In the genomic region with DNA sequence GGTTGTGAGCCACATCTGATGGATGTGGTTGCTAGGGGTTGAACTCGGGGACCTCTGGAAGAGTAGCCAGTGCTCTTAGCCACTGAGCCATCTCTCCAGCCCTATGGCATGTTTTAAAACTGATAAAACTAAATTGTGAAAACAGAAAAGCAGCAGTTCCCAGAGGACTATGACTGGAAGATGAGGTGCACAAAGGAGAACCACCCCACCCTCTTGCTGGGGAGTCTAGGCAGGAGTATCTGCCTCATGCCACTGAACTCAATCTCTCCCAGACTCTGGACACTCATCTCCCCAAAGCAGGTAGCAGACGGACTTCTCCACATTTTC, we compare ENCODE assay signal across 11 mouse cellular contexts. TPM values are rescaled to one million over a fixed set of nuclear protein-coding genes. Genes with fewer than 3 reads are reported as not detected.
DNase-seq lines count a peak whose midpoint lies in the region; ATAC-seq and TF ChIP-seq lines count a peak whose summit lies in the region.
"Had no signal": no experiment of that assay in that cellular context is flagged by ENCODE, and none has a peak within 500 bp of the region (broad histone marks: within the 10 kb centered on the region; RNA-seq: fewer than 3 reads in every experiment).

No protein-coding gene starts in this region.

- peak overlapping the region; percentile 68 for H3K9ac ChIP-seq in heart, embryonic 11.5 days (ENCODE audit: low read depth, low read length)
- H3K9ac ChIP-seq in limb, embryonic 11.5 days (ENCODE audit: low read length), result no peak overlapping the region
- no peak overlapping the region for H3K9ac ChIP-seq in stomach, postnatal 0 days (ENCODE audit: low read length)

- H3K27me3 ChIP-seq in heart, embryonic 11.5 days (ENCODE audit: control insufficient read depth, insufficient read depth, low read length), result no peaks in the 10 kb centered on the region
- no peaks in the 10 kb centered on the region for H3K27me3 ChIP-seq in thymus, adult 2 months (ENCODE audit: control insufficient read depth, insufficient read depth, low read length)
- no peaks in the 10 kb centered on the region for H3K27me3 ChIP-seq in limb, embryonic 11.5 days (ENCODE audit: control insufficient read depth, insufficient read depth, low read length)
- no peaks in the 10 kb centered on the region for H3K27me3 ChIP-seq in stomach, postnatal 0 days (ENCODE audit: control insufficient read depth, insufficient read depth, low read length)
- H3K27me3 ChIP-seq: Patski had no signal

- intact Hi-C loops in heart, postnatal 25 days (cut with DNase I), result loop anchor here (2.0 kb wide), 1 partner anchor 15 kb away; a partner anchor contains a TSS

- peak overlapping the region; percentile 83 for H3K4me2 ChIP-seq in heart, embryonic 11.5 days
- H3K4me2 ChIP-seq in limb, embryonic 11.5 days (ENCODE audit: low read depth, severe bottlenecking), result peak overlapping the region; percentile 66; the same call in 1 of the 2 replicates
- H3K4me2 ChIP-seq in stomach, postnatal 0 days (replicated peaks; ENCODE audit: low read depth), result peak overlapping the region; percentile 77

- no peaks in the 10 kb centered on the region for H3K9me3 ChIP-seq in heart, embryonic 11.5 days (replicated peaks; ENCODE audit: control insufficient read depth, low read length)
- no peaks in the 10 kb centered on the region for H3K9me3 ChIP-seq in limb, embryonic 11.5 days (ENCODE audit: control insufficient read depth, low read length)
- no peaks in the 10 kb centered on the region for H3K9me3 ChIP-seq in stomach, postnatal 0 days (ENCODE audit: control insufficient read depth, low read length)

- peaks cover 19% of the 10 kb centered on the region for H3K4me1 ChIP-seq in heart, embryonic 11.5 days (ENCODE audit: control insufficient read depth, insufficient read depth, low read length)
- H3K4me1 ChIP-seq in thymus, adult 2 months (replicated peaks; ENCODE audit: control insufficient read depth, insufficient read depth, low read length), result peaks cover 14% of the 10 kb centered on the region
- 0 out of 2 replicates have a peak, but pooled peaks cover 2% of the 10 kb centered on the region for H3K4me1 ChIP-seq in limb, embryonic 11.5 days (ENCODE audit: control insufficient read depth, insufficient read depth, low read length)
- no peaks in the 10 kb centered on the region for H3K4me1 ChIP-seq in stomach, postnatal 0 days (replicated peaks; ENCODE audit: control insufficient read depth, insufficient read depth)

- peaks cover 17% of the 10 kb centered on the region for H3K36me3 ChIP-seq in heart, embryonic 11.5 days (ENCODE audit: control insufficient read depth, insufficient read depth, low read length)
- no peaks in the 10 kb centered on the region for H3K36me3 ChIP-seq in thymus, adult 2 months (ENCODE audit: control insufficient read depth, insufficient read depth, low read length)
- H3K36me3 ChIP-seq in limb, embryonic 11.5 days (ENCODE audit: control insufficient read depth, insufficient read depth, low read length), result peaks cover 13% of the 10 kb centered on the region
- H3K36me3 ChIP-seq in stomach, postnatal 0 days (ENCODE audit: control insufficient read depth, insufficient read depth, low read length), result peaks cover 14% of the 10 kb centered on the region

- H3K4me3 ChIP-seq in heart, embryonic 11.5 days (ENCODE audit: low read depth, low read length), result peak overlapping the region; percentile 65
- H3K4me3 ChIP-seq in thymus, adult 2 months (ENCODE audit: control insufficient read depth, insufficient read depth, low read length), result no peak overlapping the region
- H3K4me3 ChIP-seq in limb, embryonic 11.5 days (ENCODE audit: low read depth, low read length), result no peak overlapping the region
- no peak overlapping the region for H3K4me3 ChIP-seq in stomach, postnatal 0 days (ENCODE audit: low read depth, low read length)

- no peak for TF ChIP-seq POLR2A in thymus, adult 2 months (IDR thresholded peaks at IDR 0.05; ENCODE audit: control insufficient read depth, extremely low read depth, insufficient read depth, low read length, poor library complexity)

- ATAC-seq in heart, embryonic 11.5 days (replicated peaks; ENCODE audit: insufficient number of reproducible peaks, low FRiP score, low TSS enrichment), result no peak
- no peak for ATAC-seq in limb, embryonic 11.5 days (ENCODE audit: insufficient number of reproducible peaks, low FRiP score, low TSS enrichment, low read depth)
- ATAC-seq in stomach, postnatal 0 days (ENCODE audit: low FRiP score, low TSS enrichment), result no peak; the same call in 1 of the 2 replicates
- ATAC-seq in granulocyte monocyte progenitor cell, adult 5-6 weeks (replicated peaks; ENCODE audit: poor library complexity, severe bottlenecking), result no peak

- no peak for TF ChIP-seq CTCF in thymus, adult 2 months (IDR thresholded peaks at IDR 0.05; ENCODE audit: borderline replicate concordance, control insufficient read depth, extremely low read depth, insufficient read depth, low read length, poor library complexity)
- no peak for TF ChIP-seq CTCF in stomach, postnatal 0 days (IDR thresholded peaks at IDR 0.05; ENCODE audit: low read depth)

- H3K27ac ChIP-seq in heart, embryonic 11.5 days (ENCODE audit: low read depth, low read length), result peak overlapping the region; percentile 92
- H3K27ac ChIP-seq in thymus, adult 2 months (ENCODE audit: control insufficient read depth, insufficient read depth, low read length), result peak overlapping the region; percentile 11; the same call in 1 of the 2 replicates
- H3K27ac ChIP-seq in limb, embryonic 11.5 days (replicated peaks; ENCODE audit: low read depth, low read length), result 0 out of 2 replicates have a peak overlapping the region, but pooled peaks have one; percentile 61
- peak overlapping the region; percentile 94 for H3K27ac ChIP-seq in stomach, postnatal 0 days (replicated peaks)

- no peak for DNase-seq in heart, postnatal 25 days (ENCODE audit: low spot score)
- no peak for DNase-seq in thymus, adult 2 months
- DNase-seq in thymus, postnatal 10 days (ENCODE audit: low spot score in 2 of 2), result no peak
- peak; percentile 34 for DNase-seq in limb, embryonic 11.5 days (ENCODE audit: low spot score)
- DNase-seq in stomach, postnatal 0 days (ENCODE audit: low spot score), result no peak
- DNase-seq in testis, postnatal 10 days (ENCODE audit: low spot score), result no peak

- no peak for TF ChIP-seq EP300 in stomach, postnatal 0 days (optimal IDR thresholded peaks at IDR 0.05)

- WGBS in heart, embryonic 11.5 days (ENCODE audit: insufficient replicate concordance), result 29% methylated on average over 2 of the region's 2 CpGs
- 50% methylated on average over 2 of the region's 2 CpGs for WGBS in thymus, adult 2 months
- WGBS in limb, embryonic 11.5 days, result 39% methylated on average over 2 of the region's 2 CpGs
- 27% methylated on average over 2 of the region's 2 CpGs for WGBS in stomach, postnatal 0 days

RNA-seq across cellular contexts. Expression of a gene that starts 0.9 kb away (rescaled TPM):
- 10.4 and 11.4 TPM in 2 replicates for polyA plus RNA-seq in heart, embryonic 11.5 days (2014; fragmentation: Nextera tagmentation; extraction: Ambion mirVana)
- total RNA-seq in heart, postnatal 25 days (2021), result 1 to 10 TPM; 7.6 to 9.8 TPM
- polyA plus RNA-seq in thymus, adult 2 months (2012; rRNA removed), result 21.6 and 23.1 TPM in 2 replicates
- polyA plus RNA-seq in limb, embryonic 11.5 days (2014; fragmentation: Nextera tagmentation; extraction: Ambion mirVana), result 3.2 and 3.8 TPM in 2 replicates
- 4.6 and 6.4 TPM in 2 replicates for polyA plus RNA-seq in stomach, postnatal 0 days (2015; fragmentation: Nextera tagmentation; extraction: Ambion mirVana)
- total RNA-seq in granulocyte monocyte progenitor cell, adult 5-6 weeks (2014; fragmentation: Nextera tagmentation), result 8.2 and 14.5 TPM in 2 replicates
- 2.7 and 6.1 TPM in 2 replicates for total RNA-seq in granulocyte monocyte progenitor cell, adult 5-6 weeks (2017)

RNA-seq across cellular contexts. Expression of a gene that starts 15.1 kb away (rescaled TPM):
- 58.8 and 77.3 TPM in 2 replicates for polyA plus RNA-seq in heart, embryonic 11.5 days (2014; fragmentation: Nextera tagmentation; extraction: Ambion mirVana)
- 100 to 1,000 TPM; 154 to 171 TPM for total RNA-seq in heart, postnatal 25 days (2021)
- polyA plus RNA-seq in thymus, adult 2 months (2012; rRNA removed), result 29.3 and 33.0 TPM in 2 replicates
- polyA plus RNA-seq in limb, embryonic 11.5 days (2014; fragmentation: Nextera tagmentation; extraction: Ambion mirVana), result 58.7 and 66.0 TPM in 2 replicates
- 65.3 and 67.3 TPM in 2 replicates for polyA plus RNA-seq in stomach, postnatal 0 days (2015; fragmentation: Nextera tagmentation; extraction: Ambion mirVana)
- 17.0 and 19.3 TPM in 2 replicates for total RNA-seq in granulocyte monocyte progenitor cell, adult 5-6 weeks (2014; fragmentation: Nextera tagmentation)
- 29.0 and 29.2 TPM in 2 replicates for total RNA-seq in granulocyte monocyte progenitor cell, adult 5-6 weeks (2017)

RNA-seq across cellular contexts. Expression of a gene that starts 20.9 kb away (rescaled TPM):
- 17.9 and 19.3 TPM in 2 replicates for polyA plus RNA-seq in heart, embryonic 11.5 days (2014; fragmentation: Nextera tagmentation; extraction: Ambion mirVana)
- total RNA-seq in heart, postnatal 25 days (2021), result 100 to 1,000 TPM; 102 to 105 TPM
- polyA plus RNA-seq in thymus, adult 2 months (2012; rRNA removed), result 43.1 and 45.2 TPM in 2 replicates
- polyA plus RNA-seq in limb, embryonic 11.5 days (2014; fragmentation: Nextera tagmentation; extraction: Ambion mirVana), result 12.5 and 12.8 TPM in 2 replicates
- polyA plus RNA-seq in stomach, postnatal 0 days (2015; fragmentation: Nextera tagmentation; extraction: Ambion mirVana), result 9.6 and 10.0 TPM in 2 replicates
- total RNA-seq in granulocyte monocyte progenitor cell, adult 5-6 weeks (2014; fragmentation: Nextera tagmentation), result 16.8 and 17.3 TPM in 2 replicates
- 25.6 and 26.5 TPM in 2 replicates for total RNA-seq in granulocyte monocyte progenitor cell, adult 5-6 weeks (2017)

RNA-seq across cellular contexts. Expression of a gene that starts 22.6 kb away (rescaled TPM):
- polyA plus RNA-seq in heart, embryonic 11.5 days (2014; fragmentation: Nextera tagmentation; extraction: Ambion mirVana), result not detected in 2 replicates
- not detected for total RNA-seq in heart, postnatal 25 days (2021)
- not detected in 2 replicates for polyA plus RNA-seq in thymus, adult 2 months (2012; rRNA removed)
- not detected in 2 replicates for polyA plus RNA-seq in limb, embryonic 11.5 days (2014; fragmentation: Nextera tagmentation; extraction: Ambion mirVana)
- not detected in 2 replicates for polyA plus RNA-seq in stomach, postnatal 0 days (2015; fragmentation: Nextera tagmentation; extraction: Ambion mirVana)
- not detected in 2 replicates for total RNA-seq in granulocyte monocyte progenitor cell, adult 5-6 weeks (2014; fragmentation: Nextera tagmentation)
- total RNA-seq in granulocyte monocyte progenitor cell, adult 5-6 weeks (2017), result not detected in 2 replicates
- total RNA-seq: common myeloid progenitor, adult 5-6 weeks had no signal
- polyA plus RNA-seq: lung, adult 2 months; Patski had no signal

RNA-seq across cellular contexts. Expression of a gene that starts 25.6 kb away (rescaled TPM):
- polyA plus RNA-seq in heart, embryonic 11.5 days (2014; fragmentation: Nextera tagmentation; extraction: Ambion mirVana), result 53.0 and 62.4 TPM in 2 replicates
- 1 to 10 TPM; 3.7 to 4.3 TPM for total RNA-seq in heart, postnatal 25 days (2021)
- 154 and 258 TPM in 2 replicates for polyA plus RNA-seq in thymus, adult 2 months (2012; rRNA removed)
- 153 and 167 TPM in 2 replicates for polyA plus RNA-seq in limb, embryonic 11.5 days (2014; fragmentation: Nextera tagmentation; extraction: Ambion mirVana)
- polyA plus RNA-seq in stomach, postnatal 0 days (2015; fragmentation: Nextera tagmentation; extraction: Ambion mirVana), result 18.4 and 19.5 TPM in 2 replicates
- total RNA-seq in granulocyte monocyte progenitor cell, adult 5-6 weeks (2014; fragmentation: Nextera tagmentation), result 149 and 159 TPM in 2 replicates
- 168 and 171 TPM in 2 replicates for total RNA-seq in granulocyte monocyte progenitor cell, adult 5-6 weeks (2017)

Comparison
In these comparisons a context has a peak if more than half of its experiments do, and no peak if none do; other contexts are left out.
1. H3K27ac ChIP-seq: peak in every context shown above with its lines; median percentile 94 in stomach, postnatal 0 days; 92 in heart, embryonic 11.5 days; 61 in limb, embryonic 11.5 days; 11 in thymus, adult 2 months.